Mouse (Mus musculus): ENCODE results near the gene Fam234b. TPM values are rescaled to one million over a fixed set of nuclear protein-coding genes. Genes with fewer than 3 reads are reported as not detected.

Fam234b gene
- total RNA-seq, 1 experiment from 2014 or later, result 4.1 TPM

Other genes starting within 250 kb of the Fam234b start
- not detected in 2 replicates for gene Apold1, start 216.3 kb upstream of the Fam234b start, total RNA-seq (2017)
- gene Ddx47, start 186.4 kb upstream of the Fam234b start, total RNA-seq (2017), result 85.9 and 90.2 TPM in 2 replicates
- 0.23 TPM in 1 of 2 replicates, not detected in the other for gene Gprc5a, start 132.3 kb upstream of the Fam234b start, total RNA-seq (2017)
- not detected in 2 replicates for gene Gprc5d, start 79.7 kb upstream of the Fam234b start, total RNA-seq (2017)
- 1.1 and 9.1 TPM in 2 replicates for gene Hebp1, start within 50 bp of the Fam234b start, total RNA-seq (2017)
- gene Gsg1, start 56.4 kb downstream of the Fam234b start, total RNA-seq (2017), result not detected in 2 replicates
- gene Pbp2, start 112.4 kb downstream of the Fam234b start, total RNA-seq (2017), result 1.9 TPM in 1 of 2 replicates, not detected in the other
- gene Emp1, start 164.6 kb downstream of the Fam234b start, total RNA-seq (2017), result 30.4 and 30.8 TPM in 2 replicates

Data from neutrophil, adult 5-6 weeks (primary cell).